Mouse (Mus musculus) midbrain, embryonic 16.5 days (tissue): ENCODE data around the gene Gm7029. TPM values are rescaled to one million over a fixed set of nuclear protein-coding genes. Genes with fewer than 3 reads are reported as not detected.
A peak's percentile ranks its signal among the peaks of the same experiment; 100 is the strongest.

Experiments
- ATAC-seq: fragments of 200-750 bp; cut with Nextera tagmentation; 2 replicates; pipeline ENCODE4 v1.8.0; 2017; ENCODE audit warnings: moderate TSS enrichment
- H3K27ac ChIP-seq: fragments of 300-500 bp; sonication (generic); 2 replicates; pipeline ENCODE4 v1.5.1; 2014; ENCODE audit warnings: mild to moderate bottlenecking, low read length, mixed read lengths
- H3K27me3 ChIP-seq: fragments of 300-500 bp; sonication (generic); 2 replicates; pipeline ENCODE4 v1.6.1; 2014; ENCODE audit warnings: low read depth, low read length, mixed read lengths; ENCODE audit not compliant: control insufficient read depth, insufficient read depth
- H3K36me3 ChIP-seq: fragments of 300-500 bp; sonication (generic); 2 replicates; pipeline ENCODE4 v1.6.1; 2014; ENCODE audit warnings: mild to moderate bottlenecking, low read length, moderate library complexity, mixed read lengths; ENCODE audit not compliant: control insufficient read depth, insufficient read depth
- H3K4me1 ChIP-seq: fragments of 300-500 bp; sonication (generic); 2 replicates; pipeline ENCODE4 v1.6.1; 2014; ENCODE audit warnings: mild to moderate bottlenecking, low read length, mixed read lengths; ENCODE audit not compliant: control insufficient read depth, insufficient read depth
- H3K4me2 ChIP-seq: fragments of 300-500 bp; sonication (generic); 2 replicates; pipeline ENCODE4 v1.6.1; 2014; ENCODE audit warnings: mild to moderate bottlenecking, low read length, mixed read lengths
- H3K4me3 ChIP-seq: fragments of 300-500 bp; sonication (generic); 2 replicates; pipeline ENCODE4 v1.5.1; 2014; ENCODE audit warnings: low read depth, mild to moderate bottlenecking, low read length, moderate library complexity, mixed read lengths
- H3K9ac ChIP-seq: fragments of 300-500 bp; sonication (generic); 2 replicates; pipeline ENCODE4 v1.6.1; 2014; ENCODE audit warnings: low read depth, low read length, mixed read lengths
- H3K9me3 ChIP-seq: fragments of 300-500 bp; sonication (generic); replicated peaks from 2 replicates; pipeline ENCODE4 v1.6.1; 2014; ENCODE audit warnings: mild to moderate bottlenecking, low read length, mixed read lengths; ENCODE audit not compliant: control insufficient read depth, poor library complexity, severe bottlenecking
- WGBS: fragments of 180-500 bp; shearing (Covaris S2); extraction: QIAGEN DNeasy Blood & Tissue Kit; methylation state at CpG from one replicate; pipeline ENCODE4 v1.1.7; 2014; 5-methylcytosine and 5-hydroxymethylcytosine counted together
- polyA plus RNA-seq: library from polyadenylated mRNA; unstranded; fragments of >200 nt; fragmentation: Nextera tagmentation; extraction: Ambion mirVana; gene quantifications from 2 replicates; pipeline ENCODE4 v1.2.1, GENCODE M21; 2015

Gene Gm7029
- polyA plus RNA-seq, 1 experiment from 2014 or later = not detected

- H3K27ac ChIP-seq = peak within 1 kb of the TSS; percentile 83
- H3K9me3 ChIP-seq = no peaks in the 10 kb centered on the region
- H3K4me3 ChIP-seq = peak within 1 kb of the TSS; percentile 52
- H3K36me3 ChIP-seq = peaks cover 22% of the 10 kb centered on the region
- H3K9ac ChIP-seq = peak within 1 kb of the TSS; percentile 65
- peak within 1 kb of the TSS; percentile 65 for H3K4me2 ChIP-seq
- H3K27me3 ChIP-seq = peaks cover 2% of the 10 kb centered on the region; the same call in 1 of the 2 replicates
- H3K4me1 ChIP-seq = peaks cover 25% of the 10 kb centered on the region
- ATAC-seq = peak; percentile 92
- under 1% methylated on average over 34 of the region's 34 CpGs for WGBS
These were observed 42.1 kb downstream of the Gm7029 start, which contains the start of the genes Tapbp and Zbtb22 for GRCm38 (mm10) chr17:33915671-33916250. Gene Tapbp, plus strand, starts transcription at chr17:33915899. Gene Zbtb22, plus strand, starts transcription at chr17:33915904.

- Histone ChIP-seq H3K9ac (peak overlapping the region; percentile 65), H3K9me3 (no peaks in the 10 kb centered on the region), H3K4me3 (peak overlapping the region; percentile 52), H3K4me2 (peak overlapping the region; percentile 65), H3K27me3 (peaks cover 2% of the 10 kb centered on the region; the same call in 1 of the 2 replicates), H3K27ac (peak overlapping the region; percentile 83), H3K4me1 (peaks cover 25% of the 10 kb centered on the region), H3K36me3 (peaks cover 19% of the 10 kb centered on the region)
- ATAC-seq = peak; percentile 26
- 0% methylated on average over 9 of the region's 20 CpGs for WGBS
These were observed 42.7 kb downstream of the Gm7029 start for GRCm38 (mm10) chr17:33916294-33916693.

- ATAC-seq = no peak
- H3K4me2 ChIP-seq = peak overlapping the region; percentile 65
- H3K4me1 ChIP-seq = peaks cover 25% of the 10 kb centered on the region
- H3K27ac ChIP-seq = no peak overlapping the region
- H3K4me3 ChIP-seq = peak overlapping the region; percentile 52
- 70% methylated on average over 31 of the region's 31 CpGs for WGBS
- peaks cover 2% of the 10 kb centered on the region; the same call in 1 of the 2 replicates for H3K27me3 ChIP-seq
- H3K36me3 ChIP-seq = peaks cover 12% of the 10 kb centered on the region
- peak overlapping the region; percentile 50 for H3K9ac ChIP-seq
- H3K9me3 ChIP-seq = no peaks in the 10 kb centered on the region
These were observed 43.4 kb downstream of the Gm7029 start for GRCm38 (mm10) chr17:33916847-33917655.

- H3K27ac ChIP-seq = no peak overlapping the region
- no peak overlapping the region for H3K9ac ChIP-seq
- H3K4me2 ChIP-seq = no peak overlapping the region
- no peaks in the 10 kb centered on the region for H3K9me3 ChIP-seq
- 83% methylated on average over 18 of the region's 18 CpGs for WGBS
- peaks cover 10% of the 10 kb centered on the region for H3K36me3 ChIP-seq
- H3K4me3 ChIP-seq = no peak overlapping the region
- H3K27me3 ChIP-seq = peaks cover 2% of the 10 kb centered on the region; the same call in 1 of the 2 replicates
- H3K4me1 ChIP-seq = peaks cover 25% of the 10 kb centered on the region
- no peak for ATAC-seq
These were observed 44.1 kb downstream of the Gm7029 start for GRCm38 (mm10) chr17:33917656-33918292.

GRCm38 (mm10) chr17:33918293-33919203 is 44.9 kb downstream of the Gm7029 start:
- peaks cover 2% of the 10 kb centered on the region; the same call in 1 of the 2 replicates for H3K27me3 ChIP-seq
- H3K4me1 ChIP-seq = peaks cover 25% of the 10 kb centered on the region
- peaks cover 6% of the 10 kb centered on the region for H3K36me3 ChIP-seq
- 63% methylated on average over 37 of the region's 37 CpGs for WGBS
- peak overlapping the region; percentile 37; the same call in 1 of the 2 replicates for H3K4me3 ChIP-seq
- no peak for ATAC-seq
- H3K9me3 ChIP-seq = no peaks in the 10 kb centered on the region
- H3K4me2 ChIP-seq = peak overlapping the region; percentile 59
- no peak overlapping the region for H3K27ac ChIP-seq
- no peak overlapping the region for H3K9ac ChIP-seq

- Histone ChIP-seq H3K4me1 (peaks cover 25% of the 10 kb centered on the region), H3K27ac (peak overlapping the region; percentile 23; the same call in 1 of the 2 replicates), H3K4me2 (peak overlapping the region; percentile 59), H3K36me3 (no peaks in the 10 kb centered on the region), H3K4me3 (peak overlapping the region; percentile 37), H3K9me3 (no peaks in the 10 kb centered on the region), H3K27me3 (peaks cover 2% of the 10 kb centered on the region; the same call in 1 of the 2 replicates), H3K9ac (peak overlapping the region; percentile 54)
- WGBS = 2% methylated on average over 52 of the region's 52 CpGs
- no peak for ATAC-seq
These were observed 46.0 kb downstream of the Gm7029 start for GRCm38 (mm10) chr17:33919351-33920281.

- ATAC-seq = no peak; the same call in 1 of the 2 replicates
- H3K9ac ChIP-seq = peak overlapping the region; percentile 54
- 0 out of 2 replicates have a peak overlapping the region, but pooled peaks have one; percentile 23 for H3K27ac ChIP-seq
- peaks cover 20% of the 10 kb centered on the region for H3K4me1 ChIP-seq
- H3K9me3 ChIP-seq = no peaks in the 10 kb centered on the region
- H3K36me3 ChIP-seq = no peaks in the 10 kb centered on the region
- H3K4me3 ChIP-seq = peak overlapping the region; percentile 37
- 1% methylated on average over 36 of the region's 36 CpGs for WGBS
- H3K27me3 ChIP-seq = peaks cover 2% of the 10 kb centered on the region; the same call in 1 of the 2 replicates
- H3K4me2 ChIP-seq = peak overlapping the region; percentile 59
These were observed 46.9 kb downstream of the Gm7029 start for GRCm38 (mm10) chr17:33920282-33921097.
